Mouse (Mus musculus) gastrocnemius, adult 2 months (tissue): ENCODE data around the gene Ilkap. TPM values are rescaled to one million over a fixed set of nuclear protein-coding genes. Genes with fewer than 3 reads are reported as not detected.

ENCODE experiments used
- DNase-seq: peaks from one replicate; pipeline ENCODE4 v3.0.0; 2022
- H3K27ac ChIP-seq: fragments of 200-600 bp; 2 replicates; pipeline ENCODE4 v1.8.1; 2022; ENCODE audit warnings: mild to moderate bottlenecking
- H3K4me3 ChIP-seq: fragments of 200-600 bp; 2 replicates; pipeline ENCODE4 v1.8.1; 2022; ENCODE audit warnings: mild to moderate bottlenecking, moderate library complexity
- CTCF ChIP-seq: fragments of 200-600 bp; IDR thresholded peaks from 2 replicates; pipeline ENCODE4 v1.8.1; 2022; ENCODE audit warnings: antibody characterized with exemption, mild to moderate bottlenecking, moderate library complexity
- intact Hi-C: fragments of 180-260 bp; cut with DNase I; formaldehyde crosslinking; loops from one replicate; pipeline ENCODE4 v1.15.1; 2025
- total RNA-seq, 2 experiments: library from RNA; stranded (reverse); gene quantifications; 2 replicates each; pipeline ENCODE4 v1.2.3; 2021

Ilkap gene
- total RNA-seq, 2 experiments from 2014 or later: 38.3 to 44.6 TPM

DNA sequence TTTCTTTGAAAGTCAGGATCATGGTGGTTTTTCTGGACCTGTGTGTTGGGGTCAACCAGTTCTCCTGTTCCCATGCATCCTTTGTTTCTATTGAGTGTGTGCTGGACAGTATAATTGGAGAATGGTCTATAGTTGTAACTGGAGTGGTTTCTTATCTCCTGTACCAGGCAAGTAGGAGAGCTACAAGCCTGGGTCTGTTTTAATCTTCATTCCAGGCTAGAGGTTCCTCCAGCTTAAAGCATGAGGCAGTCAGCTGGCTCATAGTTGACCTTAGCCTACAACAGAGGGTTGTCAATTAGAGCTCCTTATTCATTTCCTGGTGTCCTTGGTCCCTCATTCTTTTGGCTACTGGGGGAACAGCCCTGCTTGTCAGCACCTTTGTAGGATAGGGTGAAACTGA, 65.0 kb downstream of the Ilkap start:
- no peak for DNase-seq
- no peak for TF ChIP-seq CTCF
- Histone ChIP-seq H3K27ac (no peak overlapping the region), H3K4me3 (no peak overlapping the region)
- intact Hi-C loops: no loop called here

DNA sequence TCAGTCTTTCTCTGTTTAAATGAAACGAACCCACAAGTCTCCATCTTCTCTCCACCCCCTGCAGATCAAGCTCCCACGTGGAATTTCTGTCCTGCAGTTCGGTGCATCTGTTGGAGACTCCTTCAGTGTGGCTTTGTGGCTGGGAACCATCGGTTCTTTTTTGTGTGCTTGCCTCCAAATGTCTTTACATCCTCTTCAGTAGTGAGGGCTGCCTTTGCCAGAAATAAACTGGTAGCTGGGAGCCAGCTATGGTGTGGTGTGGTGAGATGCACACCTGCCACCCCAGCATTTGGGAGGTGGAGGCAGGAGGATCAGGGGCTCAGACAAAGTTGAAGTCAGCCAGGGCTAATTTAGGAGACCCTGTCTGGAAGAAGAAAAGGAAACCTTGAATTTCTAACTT, 66.5 kb downstream of the Ilkap start:
- H3K4me3 ChIP-seq: no peak overlapping the region
- H3K27ac ChIP-seq: no peak overlapping the region
- intact Hi-C loops: no loop called here
- no peak for TF ChIP-seq CTCF
- DNase-seq: no peak

DNA sequence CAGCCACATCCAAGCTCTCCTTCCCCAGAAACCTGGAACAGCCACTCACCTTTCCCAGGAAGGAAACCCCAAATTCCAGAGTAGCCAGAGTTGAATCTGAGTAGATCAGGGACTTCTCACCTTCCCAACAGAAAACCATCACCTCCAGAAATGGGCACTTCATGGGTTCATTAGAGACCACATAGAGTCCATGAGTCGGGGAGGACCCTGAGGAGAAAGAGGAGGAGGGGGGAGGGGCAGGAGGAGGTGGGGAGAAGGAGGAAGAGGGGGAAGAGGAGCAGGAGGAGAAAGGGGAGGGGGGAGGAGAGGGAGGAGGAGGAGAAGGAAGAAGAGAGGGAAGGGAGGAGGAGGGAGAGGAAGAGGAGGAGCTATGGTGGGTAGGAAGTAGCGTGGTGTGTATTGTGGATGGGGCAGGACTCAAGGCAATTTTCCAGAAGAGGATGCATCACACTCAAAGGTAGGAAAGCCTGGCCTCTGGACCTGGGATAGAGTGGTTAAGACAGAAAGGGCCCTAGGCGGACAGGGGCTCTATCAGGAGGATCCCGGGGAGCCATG, 73.0 kb downstream of the Ilkap start:
- intact Hi-C loops: no loop called here
- no peak overlapping the region for H3K27ac ChIP-seq
- DNase-seq: no peak
- TF ChIP-seq CTCF: no peak
- H3K4me3 ChIP-seq: no peak overlapping the region

DNA sequence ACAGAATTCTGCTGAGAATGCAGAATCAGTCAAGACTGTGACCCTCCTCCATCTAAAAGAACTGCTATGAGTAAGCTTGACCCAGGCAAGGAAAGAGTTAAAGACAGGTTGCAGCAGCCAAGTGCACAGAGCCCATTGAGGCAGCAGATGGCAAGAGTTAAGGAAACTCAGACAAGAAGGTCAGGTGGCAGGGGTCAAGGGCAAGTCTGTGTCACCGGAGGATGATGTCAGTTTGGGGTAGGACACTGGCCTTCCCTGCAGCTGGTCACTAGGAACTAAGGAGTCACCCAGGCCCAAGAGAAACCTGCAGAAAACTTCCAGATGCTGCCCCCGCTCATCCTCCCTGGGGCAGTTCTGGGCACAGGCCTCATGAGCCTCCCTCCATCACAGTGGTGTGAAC, 74.0 kb downstream of the Ilkap start:
- TF ChIP-seq CTCF: no peak
- DNase-seq: no peak
- intact Hi-C loops: no loop called here
- no peak overlapping the region for H3K4me3 ChIP-seq
- no peak overlapping the region for H3K27ac ChIP-seq

Other genes starting within 250 kb of the Ilkap start
- gene Ramp1, start 219.0 kb downstream of the Ilkap start, total RNA-seq: 10 to 100 TPM; 19.0 to 29.3 TPM
- 10 to 100 TPM; 52.1 to 61.6 TPM for gene Ube2f, start 148.5 kb downstream of the Ilkap start, total RNA-seq
- gene Scly, start 100.5 kb downstream of the Ilkap start, total RNA-seq: 10 to 100 TPM in 1 of 2 experiments, 1 to 10 TPM in 1; 8.1 to 11.5 TPM
- gene Espnl, start 76.7 kb downstream of the Ilkap start, total RNA-seq: not detected
- gene Klhl30, start 47.8 kb downstream of the Ilkap start, total RNA-seq: 10 to 100 TPM; 49.9 to 89.8 TPM
- gene Erfe, start 32.4 kb downstream of the Ilkap start, total RNA-seq: 1 to 10 TPM in 1 of 2 experiments, under 1 TPM in 1; 0.67 to 1.4 TPM
- 1 to 10 TPM; 4.4 to 7.9 TPM for gene Hes6, start 15.2 kb upstream of the Ilkap start, total RNA-seq
- 10 to 100 TPM in 1 of 2 experiments, 1 to 10 TPM in 1; 3.9 to 10.8 TPM for gene Per2, start 60.5 kb upstream of the Ilkap start, total RNA-seq
- 1 to 10 TPM; 3.3 to 4.1 TPM for gene Traf3ip1, start 95.8 kb upstream of the Ilkap start, total RNA-seq
- 10 to 100 TPM; 13.9 to 16.6 TPM for gene Asb1, start 141.7 kb upstream of the Ilkap start, total RNA-seq